Mouse (Mus musculus) ES-Bruce4 (cell line): ENCODE results near the gene Rufy2.

Experiments
- CTCF ChIP-seq: IDR thresholded peaks from one replicate; pipeline ENCODE4 v1.8.1; 2011; ENCODE audit warnings: low read depth, low read length
- EP300 ChIP-seq: IDR thresholded peaks from 2 replicates; pipeline ENCODE4 v1.6.1; 2011; ENCODE audit warnings: low read depth, low read length; ENCODE audit not compliant: insufficient read depth
- POLR2A ChIP-seq: IDR thresholded peaks from one replicate; pipeline ENCODE4 v1.8.1; 2011; ENCODE audit warnings: low read length; ENCODE audit not compliant: insufficient read depth

GRCm38 (mm10) chr10:63039867-63040628 is 60.0 kb downstream of the Rufy2 start:
- TF ChIP-seq CTCF: no peak
- TF ChIP-seq EP300: no peak
- TF ChIP-seq POLR2A: no peak
